8 mouse cellular contexts compared by ENCODE assay signal in the genomic region with DNA sequence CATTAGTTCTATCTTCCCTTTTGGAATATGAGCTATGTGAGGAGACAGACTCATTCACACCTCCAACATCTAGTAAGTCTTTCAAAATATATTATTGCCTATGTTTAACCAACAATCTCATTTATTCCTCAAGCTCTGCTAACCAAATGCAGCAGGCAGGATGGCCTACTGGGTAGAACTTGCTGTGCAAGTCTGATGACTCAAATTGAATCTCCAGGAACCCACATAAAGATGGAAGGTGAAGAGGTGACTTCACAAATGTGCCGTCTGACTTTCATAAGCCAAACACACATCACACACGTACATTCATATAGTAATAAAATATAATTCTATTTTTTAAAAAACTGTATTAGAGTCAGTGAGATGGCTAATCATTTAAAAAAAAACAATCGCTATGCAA. TPM values are rescaled to one million over a fixed set of nuclear protein-coding genes. Genes with fewer than 3 reads are reported as not detected.
DNase-seq lines count a peak whose midpoint lies in the region; ATAC-seq and TF ChIP-seq lines count a peak whose summit lies in the region.

No protein-coding gene starts in this region.

- H3K4me1 ChIP-seq in heart, embryonic 12.5 days (replicated peaks) = peaks cover 13% of the 10 kb centered on the region
- H3K4me1 ChIP-seq in CH12.LX (ENCODE audit: control insufficient read depth in 1 of 2, insufficient read depth in 2 of 2) = peaks cover 3 to 40% of the 10 kb centered on the region in 2 experiments
- H3K4me1 ChIP-seq in forebrain, embryonic 16.5 days (replicated peaks; ENCODE audit: control insufficient read depth, insufficient read depth, low read length) = peaks cover 11% of the 10 kb centered on the region
- H3K4me1 ChIP-seq in liver, embryonic 16.5 days (ENCODE audit: control insufficient read depth, low read depth, low read length) = peaks cover 15% of the 10 kb centered on the region

- in situ Hi-C loops in CH12.LX (cut with MboI; ENCODE audit: low pct_ligation_motif_present, low pct_unique_long_range_greater_than_20kb, low sequenced_read_pairs) = no loop called here

- WGBS in heart, embryonic 12.5 days = 73% methylated on average over 3 of the region's 3 CpGs
- WGBS in forebrain, embryonic 16.5 days = 75% methylated on average over 3 of the region's 3 CpGs
- WGBS in liver, embryonic 16.5 days (ENCODE audit: insufficient replicate concordance) = 70% methylated on average over 3 of the region's 3 CpGs

- H3K27ac ChIP-seq in heart, embryonic 12.5 days (ENCODE audit: poor library complexity, severe bottlenecking) = no peak overlapping the region
- no peak overlapping the region for H3K27ac ChIP-seq in CH12.LX (ENCODE audit: insufficient read depth, low read depth)
- H3K27ac ChIP-seq in forebrain, embryonic 16.5 days (ENCODE audit: low read length) = no peak overlapping the region
- peak overlapping the region; percentile 98 for H3K27ac ChIP-seq in liver, embryonic 16.5 days (ENCODE audit: low read length)

- dilution Hi-C loops in CH12.LX (cut with MboI; ENCODE audit: extremely low pct_ligation_motif_present, extremely low pct_unique_long_range_greater_than_20kb, low sequenced_read_pairs) = no loop called here

- peak overlapping the region; percentile 87 for H3K4me2 ChIP-seq in heart, embryonic 12.5 days
- peak overlapping the region; percentile 76; the same call in 1 of the 2 replicates for H3K4me2 ChIP-seq in CH12.LX (ENCODE audit: insufficient read depth, low read depth, poor library complexity, severe bottlenecking)
- peak overlapping the region; percentile 90 for H3K4me2 ChIP-seq in forebrain, embryonic 16.5 days (ENCODE audit: low read length)
- H3K4me2 ChIP-seq in liver, embryonic 16.5 days (ENCODE audit: low read depth, low read length) = peak overlapping the region; percentile 98

- no peaks in the 10 kb centered on the region for H3K79me2 ChIP-seq in CH12.LX (replicated peaks; ENCODE audit: control insufficient read depth, extremely low read depth, insufficient read depth, poor library complexity, severe bottlenecking)

- DNase-seq in heart, postnatal 25 days (ENCODE audit: low spot score) = no peak
- peak; percentile 8 for DNase-seq in CH12.LX (ENCODE audit: extremely low read depth)
- no peak for DNase-seq in thymus, postnatal 4 days
- DNase-seq in adrenal gland, postnatal 36 days = no peak
- no peak for DNase-seq in thymus, postnatal 14 days

- H3K4me3 ChIP-seq in heart, embryonic 12.5 days = no peak overlapping the region
- no peak overlapping the region for H3K4me3 ChIP-seq in CH12.LX (replicated peaks in 1 of 3; ENCODE audit: low read depth in 2 of 3, low read length in 2 of 3, poor library complexity in 1 of 3)
- H3K4me3 ChIP-seq in forebrain, embryonic 16.5 days (replicated peaks; ENCODE audit: low read length) = no peak overlapping the region; the same call in 1 of the 2 replicates
- H3K4me3 ChIP-seq in liver, embryonic 16.5 days (ENCODE audit: low read depth, low read length) = peak overlapping the region; percentile 86

- no peak for TF ChIP-seq RAD21 in CH12.LX (IDR thresholded peaks at IDR 0.05; ENCODE audit: low read depth, low read length)

- intact Hi-C loops in heart, postnatal 25 days (cut with DNase I) = loop anchor here (2.0 kb wide), 1 partner anchor 35 kb away; no protein-coding TSS in a partner anchor

- no peaks in the 10 kb centered on the region for H3K9me3 ChIP-seq in heart, embryonic 12.5 days (replicated peaks)
- peaks cover 5% of the 10 kb centered on the region for H3K9me3 ChIP-seq in CH12.LX (replicated peaks; ENCODE audit: low read length)
- no peaks in the 10 kb centered on the region for H3K9me3 ChIP-seq in forebrain, embryonic 16.5 days (ENCODE audit: control insufficient read depth, low read length)
- no peaks in the 10 kb centered on the region for H3K9me3 ChIP-seq in liver, embryonic 16.5 days (replicated peaks; ENCODE audit: control insufficient read depth, low read length)

- peaks cover 11% of the 10 kb centered on the region for H3K36me3 ChIP-seq in heart, embryonic 12.5 days
- peaks cover 0 to under 1% of the 10 kb centered on the region in 2 experiments for H3K36me3 ChIP-seq in CH12.LX (replicated peaks in 1 of 2; ENCODE audit: control insufficient read depth in 1 of 2, insufficient read depth in 1 of 2, low read length in 1 of 2)
- H3K36me3 ChIP-seq in forebrain, embryonic 16.5 days (ENCODE audit: control insufficient read depth, insufficient read depth) = no peaks in the 10 kb centered on the region
- H3K36me3 ChIP-seq in liver, embryonic 16.5 days (ENCODE audit: control insufficient read depth, insufficient read depth) = no peaks in the 10 kb centered on the region

- no peak for TF ChIP-seq POLR2A in CH12.LX (IDR thresholded peaks at IDR 0.05; ENCODE audit: low read depth, low read length)

- no peak for ATAC-seq in heart, embryonic 12.5 days (ENCODE audit: insufficient number of reproducible peaks, low FRiP score)
- ATAC-seq in forebrain, embryonic 16.5 days = no peak
- no peak for ATAC-seq in liver, embryonic 16.5 days (ENCODE audit: low read depth)

- H3K27me3 ChIP-seq in heart, embryonic 12.5 days (replicated peaks) = no peaks in the 10 kb centered on the region
- H3K27me3 ChIP-seq in CH12.LX (replicated peaks) = no peaks in the 10 kb centered on the region
- H3K27me3 ChIP-seq in forebrain, embryonic 16.5 days (replicated peaks; ENCODE audit: control insufficient read depth, insufficient read depth, low read length) = peaks cover 2% of the 10 kb centered on the region; the same call in 1 of the 2 replicates
- no peaks in the 10 kb centered on the region for H3K27me3 ChIP-seq in liver, embryonic 16.5 days (ENCODE audit: control insufficient read depth, insufficient read depth, low read depth, low read length)

- no peak for TF ChIP-seq EP300 in CH12.LX (IDR thresholded peaks at IDR 0.05; ENCODE audit: low read length)

- H3K9ac ChIP-seq in heart, embryonic 12.5 days = no peak overlapping the region
- H3K9ac ChIP-seq in CH12.LX (ENCODE audit: insufficient read depth, low read depth) = no peak overlapping the region
- H3K9ac ChIP-seq in forebrain, embryonic 16.5 days (replicated peaks; ENCODE audit: low read depth, low read length) = no peak overlapping the region; the same call in 1 of the 2 replicates
- peak overlapping the region; percentile 81 for H3K9ac ChIP-seq in liver, embryonic 16.5 days (ENCODE audit: low read depth, low read length)

- TF ChIP-seq CTCF in CH12.LX (conservative IDR thresholded peaks at IDR 0.05 in 1 of 2, IDR thresholded peaks at IDR 0.05 in 1 of 2; ENCODE audit: low read depth in 2 of 2, low read length in 2 of 2) = no peak

TF ChIP-seq in CH12.LX, 34 proteins besides CTCF, POLR2A, EP300 and RAD21:
- TF ChIP-seq ZC3H11A (IDR thresholded peaks at IDR 0.05; ENCODE audit: low read depth, low read length) = no peak
- no peak for TF ChIP-seq MYC (IDR thresholded peaks at IDR 0.05; ENCODE audit: low read depth, low read length)
- TF ChIP-seq USF1 (IDR thresholded peaks at IDR 0.05; ENCODE audit: low read depth, low read length) = no peak
- no peak for TF ChIP-seq POLR2AphosphoS2 (IDR thresholded peaks at IDR 0.05; ENCODE audit: low read depth, low read length)
- no peak for TF ChIP-seq KAT2A (IDR thresholded peaks at IDR 0.05; ENCODE audit: insufficient replicate concordance, low read length)
- no peak for TF ChIP-seq MAX (IDR thresholded peaks at IDR 0.05; ENCODE audit: low read length)
- no peak for TF ChIP-seq ZMIZ1 (IDR thresholded peaks at IDR 0.05; ENCODE audit: low read depth, low read length)

RNA-seq across cellular contexts. Expression of gene Coq10b, which starts 0.9 kb away (rescaled TPM):
- 23.1 and 25.3 TPM in 2 replicates for polyA plus RNA-seq in heart, embryonic 12.5 days (2016; fragmentation: Nextera tagmentation; extraction: Ambion mirVana)
- 10 to 100 TPM; 24.2 to 67.0 TPM for total RNA-seq in heart, postnatal 25 days (2021)
- total RNA-seq in CH12.LX (2012; rRNA removed) = 3.0 and 7.0 TPM in 2 replicates
- total RNA-seq in CH12.LX (2014; rRNA removed) = 14.4 and 15.5 TPM in 2 replicates
- 6.2 and 7.0 TPM in 2 replicates for polyA plus RNA-seq in CH12.LX (2012; ENCODE audit: insufficient read length, low read depth)
- polyA plus RNA-seq in forebrain, embryonic 16.5 days (2015; fragmentation: Nextera tagmentation; extraction: Ambion mirVana) = 34.4 and 35.5 TPM in 2 replicates
- polyA plus RNA-seq in liver, embryonic 16.5 days (2015; fragmentation: Nextera tagmentation; extraction: Ambion mirVana) = 12.0 and 12.7 TPM in 2 replicates
- 100 to 1,000 TPM; 142 to 168 TPM for total RNA-seq in adrenal gland, postnatal 36 days (2021)

RNA-seq across cellular contexts. Expression of gene Sf3b1, which starts 24.4 kb away (rescaled TPM):
- 208 and 217 TPM in 2 replicates for polyA plus RNA-seq in heart, embryonic 12.5 days (2016; fragmentation: Nextera tagmentation; extraction: Ambion mirVana)
- total RNA-seq in heart, postnatal 25 days (2021) = 10 to 100 TPM; 69.3 to 87.4 TPM
- 109 and 120 TPM in 2 replicates for total RNA-seq in CH12.LX (2012; rRNA removed)
- total RNA-seq in CH12.LX (2014; rRNA removed) = 186 and 246 TPM in 2 replicates
- polyA plus RNA-seq in CH12.LX (2012; ENCODE audit: insufficient read length, low read depth) = 133 and 162 TPM in 2 replicates
- 379 and 442 TPM in 2 replicates for polyA plus RNA-seq in forebrain, embryonic 16.5 days (2015; fragmentation: Nextera tagmentation; extraction: Ambion mirVana)
- polyA plus RNA-seq in liver, embryonic 16.5 days (2015; fragmentation: Nextera tagmentation; extraction: Ambion mirVana) = 118 and 121 TPM in 2 replicates
- total RNA-seq in adrenal gland, postnatal 36 days (2021) = 100 to 1,000 TPM; 139 to 141 TPM

RNA-seq across cellular contexts. Expression of gene Hspe1, which starts 36.3 kb away (rescaled TPM):
- 427 and 428 TPM in 2 replicates for polyA plus RNA-seq in heart, embryonic 12.5 days (2016; fragmentation: Nextera tagmentation; extraction: Ambion mirVana)
- 100 to 1,000 TPM; 159 to 187 TPM for total RNA-seq in heart, postnatal 25 days (2021)
- total RNA-seq in CH12.LX (2012; rRNA removed) (479 and 709 TPM in 2 replicates), CH12.LX (2014; rRNA removed) (667 and 810 TPM in 2 replicates)
- 728 and 915 TPM in 2 replicates for polyA plus RNA-seq in CH12.LX (2012; ENCODE audit: insufficient read length, low read depth)
- 215 and 231 TPM in 2 replicates for polyA plus RNA-seq in forebrain, embryonic 16.5 days (2015; fragmentation: Nextera tagmentation; extraction: Ambion mirVana)
- 269 and 326 TPM in 2 replicates for polyA plus RNA-seq in liver, embryonic 16.5 days (2015; fragmentation: Nextera tagmentation; extraction: Ambion mirVana)
- total RNA-seq in adrenal gland, postnatal 36 days (2021) = 100 to 1,000 TPM; 769 to 795 TPM

RNA-seq across cellular contexts. Expression of gene Hspd1, which starts 36.4 kb away (rescaled TPM):
- polyA plus RNA-seq in heart, embryonic 12.5 days (2016; fragmentation: Nextera tagmentation; extraction: Ambion mirVana) = 562 and 569 TPM in 2 replicates
- total RNA-seq in heart, postnatal 25 days (2021) = 100 to 1,000 TPM; 361 to 395 TPM
- total RNA-seq in CH12.LX (2012; rRNA removed) (363 and 594 TPM in 2 replicates), CH12.LX (2014; rRNA removed) (764 and 924 TPM in 2 replicates)
- polyA plus RNA-seq in CH12.LX (2012; ENCODE audit: insufficient read length, low read depth) = 920 and 1,101 TPM in 2 replicates
- 295 and 312 TPM in 2 replicates for polyA plus RNA-seq in forebrain, embryonic 16.5 days (2015; fragmentation: Nextera tagmentation; extraction: Ambion mirVana)
- polyA plus RNA-seq in liver, embryonic 16.5 days (2015; fragmentation: Nextera tagmentation; extraction: Ambion mirVana) = 236 and 253 TPM in 2 replicates
- 1,000 to 10,000 TPM; 1,397 to 1,482 TPM for total RNA-seq in adrenal gland, postnatal 36 days (2021)
